Mouse (Mus musculus): Measurements from ENCODE around the gene Ptprd. TPM values are rescaled to one million over a fixed set of nuclear protein-coding genes. Genes with fewer than 3 reads are reported as not detected.

The Ptprd gene
- polyA plus RNA-seq, 1 experiment = 357 TPM

DNA sequence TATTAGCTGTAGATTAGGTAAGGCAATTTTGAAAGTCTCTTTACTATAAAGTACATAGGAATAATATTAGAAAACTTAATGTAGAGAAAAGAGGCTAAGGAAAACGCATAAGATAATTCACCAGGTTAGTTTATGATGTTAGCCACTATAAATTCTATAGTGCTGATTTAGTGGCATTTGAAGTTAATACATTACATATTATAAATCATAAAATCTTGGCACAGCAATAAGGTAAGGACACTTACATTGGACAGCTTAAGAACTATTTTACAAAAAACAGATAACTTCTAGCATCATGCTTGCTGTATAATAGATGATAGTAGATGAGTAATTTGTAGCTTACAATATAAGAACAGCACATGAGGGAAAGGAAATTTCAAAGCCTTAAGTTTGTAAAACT, 1322.1 kb downstream of the Ptprd start:
- TF ChIP-seq POLR2A (IDR thresholded peaks at IDR 0.05; ENCODE audit: insufficient read depth, low read depth, low read length) = no peak
- no peak for TF ChIP-seq CTCF (IDR thresholded peaks at IDR 0.05; ENCODE audit: insufficient read depth, low read depth, low read length)
- no peaks in the 10 kb centered on the region for H3K4me1 ChIP-seq (ENCODE audit: control insufficient read depth, insufficient read depth, low read length)
- H3K4me3 ChIP-seq (ENCODE audit: insufficient read depth, low read depth, low read length) = no peak overlapping the region
- WGBS = 94% methylated on average over 1 of the region's 1 CpGs
- H3K27ac ChIP-seq (ENCODE audit: insufficient read depth, low read depth, low read length) = no peak overlapping the region

DNA sequence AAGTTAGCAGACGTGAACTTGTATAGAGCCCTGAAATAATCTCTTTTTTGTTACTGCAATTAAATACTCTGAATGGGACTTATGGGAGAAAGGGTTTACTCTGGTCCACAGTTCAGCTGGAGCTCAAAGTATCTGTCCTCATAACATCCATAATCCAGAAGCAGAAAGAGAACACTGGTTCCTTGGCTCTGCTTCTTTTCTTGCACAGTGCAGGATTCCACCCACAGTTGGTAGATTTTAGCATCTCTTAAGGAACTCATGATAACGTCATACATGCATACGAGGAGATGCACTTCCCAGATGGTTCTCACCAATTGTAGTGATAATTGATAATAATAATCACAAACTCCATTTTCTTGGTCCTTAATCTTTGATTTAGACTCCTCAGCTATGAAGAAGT, 1330.2 kb downstream of the Ptprd start:
- Histone ChIP-seq H3K27ac (ENCODE audit: insufficient read depth, low read depth, low read length) (no peak overlapping the region), H3K4me1 (ENCODE audit: control insufficient read depth, insufficient read depth, low read length) (no peaks in the 10 kb centered on the region), H3K4me3 (ENCODE audit: insufficient read depth, low read depth, low read length) (no peak overlapping the region)
- TF ChIP-seq CTCF (IDR thresholded peaks at IDR 0.05; ENCODE audit: insufficient read depth, low read depth, low read length) (no peak), POLR2A (IDR thresholded peaks at IDR 0.05; ENCODE audit: insufficient read depth, low read depth, low read length) (no peak)
- WGBS = 55% methylated on average over 3 of the region's 3 CpGs

DNA sequence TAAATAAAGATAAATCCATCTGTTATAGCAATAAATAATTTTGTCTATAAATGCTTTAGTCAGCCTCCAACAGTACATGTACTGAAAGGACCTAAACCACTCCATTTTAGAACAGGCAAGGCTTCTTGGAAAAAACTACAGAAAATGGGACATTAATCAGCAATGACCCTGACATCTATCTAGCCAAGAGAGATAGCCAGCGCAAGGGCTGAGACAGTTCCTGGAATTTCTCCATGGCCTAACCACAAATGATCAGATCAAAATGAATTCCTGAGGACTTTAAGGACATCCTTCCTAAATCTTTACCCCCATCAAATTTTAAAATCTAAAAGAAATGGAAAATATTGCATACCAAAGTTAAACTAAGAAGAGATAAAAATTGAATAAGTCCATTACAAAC, 1340.8 kb downstream of the Ptprd start:
- TF ChIP-seq CTCF (IDR thresholded peaks at IDR 0.05; ENCODE audit: insufficient read depth, low read depth, low read length) (no peak), POLR2A (IDR thresholded peaks at IDR 0.05; ENCODE audit: insufficient read depth, low read depth, low read length) (no peak)
- no peak overlapping the region for H3K4me3 ChIP-seq (ENCODE audit: insufficient read depth, low read depth, low read length)
- no peak overlapping the region for H3K27ac ChIP-seq (ENCODE audit: insufficient read depth, low read depth, low read length)
- H3K4me1 ChIP-seq (ENCODE audit: control insufficient read depth, insufficient read depth, low read length) = no peaks in the 10 kb centered on the region
- 100% methylated on average over 1 of the region's 1 CpGs for WGBS

DNA sequence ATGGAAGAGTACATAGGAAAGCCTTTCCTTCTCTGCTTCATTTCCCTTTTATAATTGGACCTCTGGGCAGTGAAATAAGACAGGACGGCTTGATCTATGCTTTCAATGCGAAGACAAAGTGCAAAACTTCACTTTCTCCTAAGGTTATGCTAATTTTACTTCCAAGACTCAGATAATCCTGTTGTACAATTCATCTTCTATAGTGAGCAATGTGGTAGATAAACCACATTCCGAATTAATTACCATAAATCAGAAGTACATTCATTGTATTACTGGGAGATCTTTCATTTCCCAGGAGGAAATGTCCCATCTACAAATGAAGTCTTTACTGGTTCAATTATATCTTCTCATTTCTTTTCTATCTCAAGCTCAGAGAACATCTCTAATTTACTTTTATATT, 1346.2 kb downstream of the Ptprd start:
- no peak overlapping the region for H3K27ac ChIP-seq (ENCODE audit: insufficient read depth, low read depth, low read length)
- 75% methylated on average over 3 of the region's 3 CpGs for WGBS
- no peak overlapping the region for H3K4me3 ChIP-seq (ENCODE audit: insufficient read depth, low read depth, low read length)
- no peak for TF ChIP-seq POLR2A (IDR thresholded peaks at IDR 0.05; ENCODE audit: insufficient read depth, low read depth, low read length)
- no peak for TF ChIP-seq CTCF (IDR thresholded peaks at IDR 0.05; ENCODE audit: insufficient read depth, low read depth, low read length)
- H3K4me1 ChIP-seq (ENCODE audit: control insufficient read depth, insufficient read depth, low read length) = no peaks in the 10 kb centered on the region

DNA sequence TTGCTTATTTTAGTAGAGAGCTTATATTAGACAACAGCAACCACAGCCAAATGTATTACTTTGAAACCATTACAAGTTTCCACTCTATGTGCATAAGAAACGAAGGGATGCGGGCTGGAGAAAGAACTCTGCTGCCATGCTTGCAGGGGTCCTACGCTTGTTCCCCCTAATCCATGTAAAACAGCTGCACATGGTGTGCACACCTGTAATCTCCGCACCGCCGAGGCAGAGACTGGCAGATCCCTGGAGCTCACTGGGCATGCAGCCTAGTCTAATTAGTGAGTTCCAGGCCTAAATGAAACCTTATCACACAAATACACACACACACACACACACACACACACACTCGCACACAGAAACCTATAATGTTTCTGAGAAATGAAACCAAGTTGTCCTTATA, 1365.5 kb downstream of the Ptprd start:
- H3K27ac ChIP-seq (ENCODE audit: insufficient read depth, low read depth, low read length) = no peak overlapping the region
- TF ChIP-seq POLR2A (IDR thresholded peaks at IDR 0.05; ENCODE audit: insufficient read depth, low read depth, low read length) (no peak), CTCF (IDR thresholded peaks at IDR 0.05; ENCODE audit: insufficient read depth, low read depth, low read length) (no peak)
- no peak overlapping the region for H3K4me3 ChIP-seq (ENCODE audit: insufficient read depth, low read depth, low read length)
- no peaks in the 10 kb centered on the region for H3K4me1 ChIP-seq (ENCODE audit: control insufficient read depth, insufficient read depth, low read length)
- 46% methylated on average over 7 of the region's 7 CpGs for WGBS

DNA sequence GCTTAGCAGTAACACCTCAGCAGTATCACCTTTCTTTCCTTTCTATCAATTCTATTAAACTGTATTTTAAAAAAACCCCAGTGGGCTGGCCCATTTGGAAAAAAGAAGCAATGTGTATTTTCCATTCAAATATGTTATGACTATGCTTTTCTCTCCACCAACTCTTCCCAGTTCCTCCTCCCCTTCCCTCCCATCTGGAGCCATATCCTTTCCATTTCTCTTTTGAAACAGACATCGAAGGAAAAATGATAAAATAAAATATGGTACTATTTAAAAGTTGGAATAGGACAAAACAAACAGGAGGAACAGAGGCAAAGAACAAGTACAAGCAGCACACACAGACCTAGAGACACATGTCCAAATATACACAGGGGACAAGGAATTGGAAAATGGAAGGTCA, 1372.7 kb downstream of the Ptprd start:
- Histone ChIP-seq H3K4me1 (ENCODE audit: control insufficient read depth, insufficient read depth, low read length) (no peaks in the 10 kb centered on the region), H3K27ac (ENCODE audit: insufficient read depth, low read depth, low read length) (no peak overlapping the region), H3K4me3 (ENCODE audit: insufficient read depth, low read depth, low read length) (no peak overlapping the region)
- TF ChIP-seq POLR2A (IDR thresholded peaks at IDR 0.05; ENCODE audit: insufficient read depth, low read depth, low read length) (no peak), CTCF (IDR thresholded peaks at IDR 0.05; ENCODE audit: insufficient read depth, low read depth, low read length) (no peak)
- WGBS = 74% methylated on average over 1 of the region's 1 CpGs

DNA sequence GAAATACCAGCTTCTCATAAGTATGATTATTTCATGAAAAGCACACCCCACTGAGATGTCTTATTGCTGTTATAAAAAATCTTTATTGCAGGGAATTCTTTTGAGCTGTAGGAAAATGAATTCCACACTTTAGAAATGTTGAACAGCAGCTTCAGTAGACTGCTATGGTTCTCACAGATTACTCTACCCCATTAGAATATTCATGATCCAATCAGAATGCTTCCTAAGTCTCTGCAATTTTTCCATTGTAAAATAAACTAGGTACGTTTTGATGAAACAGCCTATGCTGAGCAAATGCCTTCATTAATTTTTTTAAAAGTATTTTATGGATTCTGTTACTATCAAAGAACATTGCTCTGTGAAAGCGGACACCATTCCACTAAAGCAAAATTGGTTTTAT, 1399.6 kb downstream of the Ptprd start:
- TF ChIP-seq POLR2A (IDR thresholded peaks at IDR 0.05; ENCODE audit: insufficient read depth, low read depth, low read length) (no peak), CTCF (IDR thresholded peaks at IDR 0.05; ENCODE audit: insufficient read depth, low read depth, low read length) (no peak)
- WGBS = 71% methylated on average over 2 of the region's 2 CpGs

DNA sequence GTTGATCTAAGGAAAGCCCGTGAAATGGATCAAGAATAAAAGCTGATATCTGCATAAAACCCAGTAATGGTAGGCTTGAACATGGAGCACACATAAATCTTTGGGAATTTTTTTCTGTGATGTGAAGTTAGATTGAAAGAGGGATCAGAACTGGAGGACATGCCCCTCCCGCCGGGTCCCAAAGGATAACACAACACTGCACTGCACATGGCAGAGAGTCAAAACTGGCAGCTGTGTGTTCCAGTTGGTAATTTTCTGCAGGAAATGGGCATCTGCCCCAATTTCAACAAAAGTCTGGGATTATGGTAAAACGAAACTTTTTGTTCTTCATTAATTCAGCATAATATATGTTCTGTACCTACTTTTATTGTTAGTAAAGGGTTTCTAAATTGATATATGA, 1409.1 kb downstream of the Ptprd start:
- 32% methylated on average over 4 of the region's 4 CpGs for WGBS

More for the DNA sequence above, 1399.6 kb downstream of the Ptprd start:
- no peak overlapping the region for H3K27ac ChIP-seq (ENCODE audit: insufficient read depth, low read depth, low read length)
- no peaks in the 10 kb centered on the region for H3K4me1 ChIP-seq (ENCODE audit: control insufficient read depth, insufficient read depth, low read length)
- H3K4me3 ChIP-seq (ENCODE audit: insufficient read depth, low read depth, low read length) = no peak overlapping the region

DNA sequence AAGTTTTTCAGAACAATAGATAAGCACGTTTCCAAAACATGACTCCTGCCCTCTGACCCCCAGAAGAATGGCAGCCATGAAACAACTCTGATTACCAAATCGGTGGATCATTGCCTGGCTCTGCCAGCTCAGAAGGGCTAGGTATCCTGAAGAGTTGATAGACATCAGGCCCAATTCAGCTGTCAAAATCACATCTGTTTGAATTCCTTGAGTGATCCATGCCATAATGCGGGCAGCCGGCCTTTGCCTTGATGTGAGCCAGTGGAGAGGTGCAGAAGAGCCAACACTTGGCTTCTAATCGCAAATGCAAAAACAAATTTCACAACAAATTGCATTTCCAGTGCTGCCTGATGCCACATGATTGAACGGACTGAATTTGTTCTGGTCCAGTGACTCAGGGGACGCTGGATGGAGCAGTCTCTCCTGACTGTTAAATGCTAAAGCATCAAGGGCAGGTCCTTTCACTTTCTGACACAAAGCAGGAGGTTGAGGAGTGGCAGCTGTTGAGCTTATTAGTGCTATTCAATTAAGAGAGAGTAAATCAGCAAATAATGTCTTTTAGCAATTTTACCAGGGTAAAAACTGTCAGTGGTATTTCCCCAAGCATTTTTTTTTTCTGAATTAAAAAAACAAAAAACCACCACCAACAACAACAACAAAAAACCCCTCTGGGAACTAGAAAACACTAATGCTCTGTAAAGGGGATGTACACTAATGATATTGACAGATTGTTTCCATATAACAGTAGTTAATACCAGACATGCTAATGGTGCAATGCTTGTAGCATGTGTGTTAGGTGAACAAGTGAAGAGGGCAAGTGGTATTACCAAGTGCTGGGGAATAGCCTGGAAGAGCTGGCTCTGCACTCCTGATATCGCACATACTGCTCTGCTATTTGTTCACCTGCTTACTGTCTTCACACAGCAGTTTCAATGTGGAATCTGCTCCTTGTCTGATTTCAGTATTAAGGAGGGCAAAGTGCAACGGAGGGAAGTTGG, 1413.5 kb downstream of the Ptprd start:
- Histone ChIP-seq H3K4me1 (ENCODE audit: control insufficient read depth, insufficient read depth, low read length) (no peaks in the 10 kb centered on the region), H3K27ac (ENCODE audit: insufficient read depth, low read depth, low read length) (no peak overlapping the region), H3K4me3 (ENCODE audit: insufficient read depth, low read depth, low read length) (no peak overlapping the region)
- whole genome bisulfite sequencing = 55% methylated on average over 9 of the region's 9 CpGs
- TF ChIP-seq CTCF (IDR thresholded peaks at IDR 0.05; ENCODE audit: insufficient read depth, low read depth, low read length) = no peak
- TF ChIP-seq POLR2A (IDR thresholded peaks at IDR 0.05; ENCODE audit: insufficient read depth, low read depth, low read length) = no peak

More for the DNA sequence above, 1409.1 kb downstream of the Ptprd start:
- H3K4me1 ChIP-seq (ENCODE audit: control insufficient read depth, insufficient read depth, low read length) = no peaks in the 10 kb centered on the region
- H3K27ac ChIP-seq (ENCODE audit: insufficient read depth, low read depth, low read length) = no peak overlapping the region
- TF ChIP-seq POLR2A (IDR thresholded peaks at IDR 0.05; ENCODE audit: insufficient read depth, low read depth, low read length) (no peak), CTCF (IDR thresholded peaks at IDR 0.05; ENCODE audit: insufficient read depth, low read depth, low read length) (no peak)
- no peak overlapping the region for H3K4me3 ChIP-seq (ENCODE audit: insufficient read depth, low read depth, low read length)

All from olfactory bulb, adult 2 months (tissue).